Mouse (Mus musculus) stomach, embryonic 14.5 days (tissue): ENCODE measurements around the gene Rnf222. TPM values are rescaled to one million over a fixed set of nuclear protein-coding genes. Genes with fewer than 3 reads are reported as not detected.

Experiments used
- ATAC-seq: fragments of 200-750 bp; cut with Nextera tagmentation; 2 replicates; pipeline ENCODE4 v1.8.0; 2017; ENCODE audit warnings: low read depth, moderate TSS enrichment; ENCODE audit not compliant: insufficient number of reproducible peaks, insufficient read depth, low FRiP score
- H3K27ac ChIP-seq: fragments of 300-500 bp; sonication (generic); 2 replicates; pipeline ENCODE4 v1.5.1; 2014; ENCODE audit warnings: mild to moderate bottlenecking, low read length, moderate library complexity, mixed read lengths
- H3K27me3 ChIP-seq: fragments of 300-500 bp; sonication (generic); 2 replicates; pipeline ENCODE4 v1.6.1; 2014; ENCODE audit warnings: low read length, control low read depth, mixed read lengths; ENCODE audit not compliant: control insufficient read depth, insufficient read depth
- H3K36me3 ChIP-seq: fragments of 300-500 bp; sonication (generic); 2 replicates; pipeline ENCODE4 v1.6.1; 2014; ENCODE audit warnings: mild to moderate bottlenecking, control low read depth, low read length, moderate library complexity, mixed read lengths; ENCODE audit not compliant: control insufficient read depth, insufficient read depth
- H3K4me1 ChIP-seq: fragments of 300-500 bp; sonication (generic); 2 replicates; pipeline ENCODE4 v1.6.1; 2014; ENCODE audit warnings: low read length, control low read depth, mixed read lengths; ENCODE audit not compliant: control insufficient read depth, insufficient read depth
- H3K4me2 ChIP-seq: fragments of 300-500 bp; sonication (generic); replicated peaks from 2 replicates; pipeline ENCODE4 v1.6.1; 2014; ENCODE audit warnings: low read depth, low read length, control low read depth
- H3K4me3 ChIP-seq: fragments of 300-500 bp; sonication (generic); 2 replicates; pipeline ENCODE4 v1.5.1; 2014; ENCODE audit warnings: low read depth, low read length, control low read depth
- H3K9ac ChIP-seq: fragments of 300-500 bp; sonication (generic); replicated peaks from 2 replicates; pipeline ENCODE4 v1.6.1; 2014; ENCODE audit warnings: low read depth, mild to moderate bottlenecking, control low read depth, low read length, moderate library complexity, mixed read lengths
- H3K9me3 ChIP-seq: fragments of 300-500 bp; sonication (generic); 2 replicates; pipeline ENCODE4 v1.6.1; 2016; ENCODE audit warnings: low read depth, low read length, control low read depth; ENCODE audit not compliant: control insufficient read depth
- WGBS: fragments of 180-500 bp; shearing (Covaris S2); extraction: QIAGEN DNeasy Blood & Tissue Kit; methylation state at CpG from one replicate; pipeline ENCODE4 v1.1.7; 2014; 5-methylcytosine and 5-hydroxymethylcytosine counted together
- polyA plus RNA-seq: library from polyadenylated mRNA; unstranded; fragments of >200 nt; fragmentation: Nextera tagmentation; extraction: Ambion mirVana; gene quantifications from 2 replicates; pipeline ENCODE4 v1.2.1, GENCODE M21; 2014

Gene Rnf222
- polyA plus RNA-seq, 1 experiment from 2014 or later, result not detected

GRCm38 (mm10) chr11:68878811-68879210, 9.5 kb upstream of the Rnf222 start:
- Histone ChIP-seq H3K27me3 (no peaks in the 10 kb centered on the region), H3K4me2 (no peak overlapping the region), H3K36me3 (no peaks in the 10 kb centered on the region), H3K4me1 (0 out of 2 replicates have a peak, but pooled peaks cover 3% of the 10 kb centered on the region), H3K4me3 (no peak overlapping the region), H3K9me3 (no peaks in the 10 kb centered on the region), H3K9ac (no peak overlapping the region), H3K27ac (no peak overlapping the region)
- 80% methylated on average over 5 of the region's 5 CpGs for WGBS
- no peak for ATAC-seq

GRCm38 (mm10) chr11:68882107-68882506, 6.2 kb upstream of the Rnf222 start:
- H3K4me3 ChIP-seq, result no peak overlapping the region
- ATAC-seq, result no peak
- H3K9ac ChIP-seq, result no peak overlapping the region
- 22% methylated on average over 14 of the region's 14 CpGs for WGBS
- no peaks in the 10 kb centered on the region for H3K36me3 ChIP-seq
- H3K27ac ChIP-seq, result no peak overlapping the region
- H3K27me3 ChIP-seq, result no peaks in the 10 kb centered on the region
- H3K9me3 ChIP-seq, result no peaks in the 10 kb centered on the region
- H3K4me1 ChIP-seq, result no peaks in the 10 kb centered on the region
- H3K4me2 ChIP-seq, result no peak overlapping the region

GRCm38 (mm10) chr11:68883843-68884242, 4.5 kb upstream of the Rnf222 start:
- Histone ChIP-seq H3K4me2 (no peak overlapping the region), H3K4me3 (no peak overlapping the region), H3K9me3 (no peaks in the 10 kb centered on the region), H3K9ac (no peak overlapping the region), H3K27ac (no peak overlapping the region), H3K27me3 (no peaks in the 10 kb centered on the region), H3K36me3 (no peaks in the 10 kb centered on the region), H3K4me1 (no peaks in the 10 kb centered on the region)
- WGBS, result 83% methylated on average over 2 of the region's 2 CpGs
- no peak for ATAC-seq

DNA sequence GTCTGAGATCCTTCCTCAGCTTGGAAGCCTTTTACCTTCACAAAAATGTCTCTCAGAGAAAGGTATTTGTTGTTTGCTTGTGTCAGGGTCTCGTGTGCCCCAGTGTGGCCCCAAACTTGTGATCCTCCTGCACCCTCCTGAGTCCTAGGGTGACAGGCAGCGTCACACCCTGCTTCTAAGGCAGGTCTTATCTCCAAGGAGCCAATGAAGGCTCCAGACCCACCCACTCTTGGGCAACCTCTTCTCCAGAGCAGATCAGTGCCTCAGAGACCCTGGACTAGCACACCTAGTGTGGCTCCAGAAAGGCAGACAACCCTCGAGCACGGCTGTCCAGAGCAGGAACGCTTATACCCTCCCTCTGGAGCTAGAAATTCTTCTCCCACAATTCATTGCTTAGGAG, 4.0 kb upstream of the Rnf222 start:
- ATAC-seq, result no peak
- no peaks in the 10 kb centered on the region for H3K36me3 ChIP-seq
- H3K9me3 ChIP-seq, result no peaks in the 10 kb centered on the region
- H3K9ac ChIP-seq, result no peak overlapping the region
- H3K4me2 ChIP-seq, result no peak overlapping the region
- H3K27me3 ChIP-seq, result no peaks in the 10 kb centered on the region
- H3K4me1 ChIP-seq, result no peaks in the 10 kb centered on the region
- no peak overlapping the region for H3K4me3 ChIP-seq
- WGBS, result 67% methylated on average over 5 of the region's 5 CpGs
- no peak overlapping the region for H3K27ac ChIP-seq

DNA sequence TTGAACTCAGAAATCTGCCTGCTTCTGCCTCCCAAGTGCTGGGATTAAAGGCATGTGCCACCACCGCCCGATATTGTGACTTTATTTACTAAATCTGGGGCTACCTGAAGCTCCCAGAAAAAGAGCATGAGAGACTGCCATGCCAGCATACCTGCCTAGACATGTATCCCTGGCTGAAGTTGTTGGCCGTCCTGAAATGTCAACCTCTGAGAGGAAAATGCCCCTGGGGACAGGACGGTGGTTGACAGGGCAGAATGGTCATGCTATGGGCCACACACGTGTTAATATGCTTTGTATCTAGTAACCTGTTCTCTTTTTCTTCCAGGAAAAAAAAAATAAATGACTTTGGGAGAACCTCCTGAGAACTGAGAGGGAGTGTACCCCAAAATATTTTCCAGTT, 2.3 kb upstream of the Rnf222 start:
- Histone ChIP-seq H3K27me3 (no peaks in the 10 kb centered on the region), H3K4me3 (no peak overlapping the region), H3K4me1 (no peaks in the 10 kb centered on the region), H3K27ac (no peak overlapping the region), H3K9me3 (no peaks in the 10 kb centered on the region), H3K4me2 (no peak overlapping the region), H3K36me3 (no peaks in the 10 kb centered on the region), H3K9ac (no peak overlapping the region)
- ATAC-seq, result no peak
- WGBS, result 81% methylated on average over 5 of the region's 5 CpGs

DNA sequence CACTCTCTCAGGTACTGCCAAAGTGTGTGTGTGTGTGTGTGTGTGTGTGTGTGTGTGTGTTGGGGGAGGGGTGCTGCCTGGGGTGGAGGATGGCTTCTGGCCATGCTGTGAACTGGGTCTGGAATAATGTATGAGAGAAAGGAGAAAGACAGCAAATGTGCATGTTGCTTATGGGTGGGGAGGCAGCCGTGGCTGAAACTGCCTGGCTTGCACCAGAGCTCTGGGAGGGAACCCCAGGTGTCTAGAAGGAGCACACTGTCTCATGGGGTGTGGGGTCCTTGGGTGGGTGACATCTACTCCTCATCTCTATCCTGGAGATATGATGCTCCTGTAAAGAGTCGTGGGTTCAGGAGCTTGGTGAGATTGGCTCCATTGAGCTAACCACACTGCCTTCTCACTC, 300 bp downstream of the Rnf222 start:
- Histone ChIP-seq H3K4me2 (no peak overlapping the region), H3K9ac (no peak overlapping the region), H3K4me3 (no peak overlapping the region), H3K4me1 (no peaks in the 10 kb centered on the region), H3K27me3 (no peaks in the 10 kb centered on the region), H3K36me3 (no peaks in the 10 kb centered on the region), H3K27ac (no peak overlapping the region), H3K9me3 (no peaks in the 10 kb centered on the region)
- no peak for ATAC-seq
- 69% methylated on average over 2 of the region's 2 CpGs for WGBS

- Histone ChIP-seq H3K4me2 (no peak overlapping the region), H3K36me3 (no peaks in the 10 kb centered on the region), H3K4me3 (no peak overlapping the region), H3K9me3 (no peaks in the 10 kb centered on the region), H3K4me1 (no peaks in the 10 kb centered on the region), H3K9ac (no peak overlapping the region), H3K27ac (no peak overlapping the region), H3K27me3 (no peaks in the 10 kb centered on the region)
- no peak for ATAC-seq
- 30% methylated on average over 2 of the region's 2 CpGs for WGBS
These were observed 2.3 kb downstream of the Rnf222 start for GRCm38 (mm10) chr11:68890625-68891024.

GRCm38 (mm10) chr11:68891823-68892222, 3.5 kb downstream of the Rnf222 start:
- H3K9ac ChIP-seq, result no peak overlapping the region
- H3K27me3 ChIP-seq, result no peaks in the 10 kb centered on the region
- no peak overlapping the region for H3K4me3 ChIP-seq
- no peak overlapping the region for H3K4me2 ChIP-seq
- H3K36me3 ChIP-seq, result no peaks in the 10 kb centered on the region
- H3K27ac ChIP-seq, result no peak overlapping the region
- ATAC-seq, result no peak
- 66% methylated on average over 5 of the region's 5 CpGs for WGBS
- H3K4me1 ChIP-seq, result no peaks in the 10 kb centered on the region
- H3K9me3 ChIP-seq, result no peaks in the 10 kb centered on the region

DNA sequence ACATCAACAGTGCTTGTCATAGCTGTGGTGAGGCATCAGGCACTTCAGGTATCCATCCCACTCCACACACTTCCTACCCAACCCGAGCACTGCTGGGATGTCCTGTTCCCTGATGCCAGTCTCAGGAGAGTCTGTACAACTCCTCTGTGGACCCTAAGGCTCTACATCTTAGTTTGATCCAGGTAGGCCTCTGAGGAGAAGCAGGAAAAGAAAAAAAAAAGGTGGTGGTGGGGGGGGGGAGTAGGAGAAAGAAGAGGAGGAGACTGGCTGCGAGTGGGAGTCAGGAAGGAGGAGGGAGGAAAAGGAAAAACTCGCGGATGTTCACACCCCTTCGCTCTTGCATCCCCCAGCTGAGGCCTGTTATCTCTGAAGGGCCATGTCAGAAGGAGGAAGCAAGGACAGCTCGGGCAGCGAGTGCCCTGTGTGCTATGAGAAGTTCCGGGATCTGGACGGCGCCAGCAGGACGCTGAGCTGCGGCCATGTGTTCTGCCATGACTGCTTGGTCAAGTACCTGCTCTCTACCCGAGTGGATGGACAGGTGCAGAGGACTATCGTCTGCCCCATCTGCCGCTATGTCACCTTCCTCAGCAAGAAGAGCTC, 4.0 kb downstream of the Rnf222 start:
- Histone ChIP-seq H3K27ac (no peak overlapping the region), H3K9ac (no peak overlapping the region), H3K4me3 (no peak overlapping the region), H3K9me3 (no peaks in the 10 kb centered on the region), H3K27me3 (no peaks in the 10 kb centered on the region), H3K4me1 (no peaks in the 10 kb centered on the region), H3K4me2 (no peak overlapping the region), H3K36me3 (no peaks in the 10 kb centered on the region)
- WGBS, result 57% methylated on average over 15 of the region's 15 CpGs
- no peak for ATAC-seq
